ENCODE assay signal across 25 mouse cellular contexts in the genomic region with DNA sequence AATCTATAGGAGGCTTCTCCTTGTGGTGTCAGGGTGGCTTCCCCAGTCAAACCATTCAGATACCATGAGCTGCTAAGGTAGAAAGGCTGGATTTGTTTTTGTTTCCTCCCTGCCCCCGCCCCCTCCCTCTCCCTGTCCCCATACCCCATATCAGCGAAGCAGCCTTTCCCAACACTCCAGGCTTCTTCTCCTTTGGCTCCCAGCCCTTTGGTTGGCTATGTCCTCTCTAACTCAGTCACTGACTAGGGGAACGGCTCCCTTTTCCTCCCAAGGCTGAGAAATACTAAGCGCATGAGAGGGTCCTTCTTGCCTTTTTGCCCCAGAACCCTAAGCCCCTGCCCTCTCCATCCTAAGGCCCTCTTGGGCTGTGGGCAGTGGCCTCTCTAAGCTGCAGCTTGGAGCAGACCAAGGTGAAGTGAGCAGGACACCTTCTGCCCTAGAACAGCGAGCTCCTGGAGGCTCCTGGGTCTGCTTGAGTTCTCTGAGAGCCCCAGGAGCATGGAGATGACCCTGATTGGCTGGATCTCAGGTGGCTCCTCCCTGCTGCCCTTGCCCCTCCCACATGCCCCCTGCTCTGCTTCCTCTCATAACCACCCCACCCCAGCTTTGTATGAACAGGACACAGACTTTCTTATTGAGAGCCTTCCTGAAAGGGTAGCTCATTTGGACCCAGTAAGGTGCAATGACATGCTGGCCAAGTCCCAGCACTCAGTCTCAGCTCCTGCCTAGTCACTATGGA.
DNase-seq lines count a peak whose midpoint lies in the region; TF ChIP-seq lines count a peak whose summit lies in the region.
"Had no signal": no experiment of that assay in that cellular context is flagged by ENCODE, and none has a peak within 500 bp of the region (broad histone marks: within the 10 kb centered on the region; RNA-seq: fewer than 3 reads in every experiment).

No protein-coding gene starts in this region.

- 86% methylated on average over 5 of the region's 5 CpGs for WGBS in thymus, adult 2 months
- WGBS in embryonic facial prominence, embryonic 10.5 days: 75% methylated on average over 5 of the region's 5 CpGs

- no peaks in the 10 kb centered on the region for H3K36me3 ChIP-seq in thymus, adult 2 months (ENCODE audit: control insufficient read depth, insufficient read depth, low read length)
- H3K36me3 ChIP-seq in embryonic facial prominence, embryonic 10.5 days (replicated peaks): 0 out of 2 replicates have a peak, but pooled peaks cover 4% of the 10 kb centered on the region
- H3K36me3 ChIP-seq: embryonic facial prominence, embryonic 15.5 days; hindbrain, embryonic 12.5 days; lung, embryonic 15.5 days; midbrain, embryonic 12.5 days; neural tube, embryonic 13.5 days had no signal

- TF ChIP-seq POLR2A in thymus, adult 2 months (IDR thresholded peaks at IDR 0.05; ENCODE audit: control insufficient read depth, extremely low read depth, insufficient read depth, low read length, poor library complexity): no peak

- no peaks in the 10 kb centered on the region for H3K27me3 ChIP-seq in thymus, adult 2 months (ENCODE audit: control insufficient read depth, insufficient read depth, low read length)
- H3K27me3 ChIP-seq in embryonic facial prominence, embryonic 10.5 days (replicated peaks; ENCODE audit: low read depth, poor library complexity, severe bottlenecking): no peaks in the 10 kb centered on the region
- H3K27me3 ChIP-seq: embryonic facial prominence, embryonic 15.5 days; hindbrain, embryonic 12.5 days; lung, embryonic 15.5 days; neural tube, embryonic 13.5 days had no signal

- no peaks in the 10 kb centered on the region; the same call in 1 of the 2 replicates for H3K4me1 ChIP-seq in thymus, adult 2 months (replicated peaks; ENCODE audit: control insufficient read depth, insufficient read depth, low read length)
- H3K4me1 ChIP-seq in embryonic facial prominence, embryonic 10.5 days: peaks cover 41% of the 10 kb centered on the region
- H3K4me1 ChIP-seq: lung, embryonic 15.5 days had no signal

- no peak overlapping the region for H3K27ac ChIP-seq in thymus, adult 2 months (ENCODE audit: control insufficient read depth, insufficient read depth, low read length)
- H3K27ac ChIP-seq in embryonic facial prominence, embryonic 10.5 days (replicated peaks): 0 out of 2 replicates have a peak overlapping the region, but pooled peaks have one; percentile 1
- H3K27ac ChIP-seq: embryonic facial prominence, embryonic 15.5 days; hindbrain, embryonic 12.5 days; layer of hippocampus, adult 2 months; liver, embryonic 14.5 days; lung, embryonic 15.5 days; midbrain, embryonic 12.5 days; neural tube, embryonic 13.5 days had no signal

- H3K4me3 ChIP-seq in thymus, adult 2 months (ENCODE audit: control insufficient read depth, insufficient read depth, low read length): no peak overlapping the region
- H3K4me3 ChIP-seq in embryonic facial prominence, embryonic 10.5 days: no peak overlapping the region
- H3K4me3 ChIP-seq: embryonic facial prominence, embryonic 15.5 days; hindbrain, embryonic 12.5 days; layer of hippocampus, adult 2 months; lung, embryonic 15.5 days; midbrain, embryonic 12.5 days; neural tube, embryonic 13.5 days had no signal

- intact Hi-C loops in heart, postnatal 25 days (cut with DNase I): no loop called here

- TF ChIP-seq CTCF in thymus, adult 2 months (IDR thresholded peaks at IDR 0.05; ENCODE audit: borderline replicate concordance, control insufficient read depth, extremely low read depth, insufficient read depth, low read length, poor library complexity): no peak

- DNase-seq in heart, adult 18-20 months: peak; percentile 56
- no peak for DNase-seq in heart, postnatal 25 days (ENCODE audit: low spot score)
- peak; percentile 18 for DNase-seq in thymus, adult 2 months
- DNase-seq in thymus, postnatal 10 days (ENCODE audit: low spot score in 2 of 2): no peak
- no peak for DNase-seq in embryonic facial prominence, embryonic 10.5 days (ENCODE audit: low spot score)
- DNase-seq in thymus, postnatal 25 days: peak; percentile 16
- no peak for DNase-seq in adrenal gland, postnatal 14 days
- DNase-seq in spleen, adult 12 weeks (ENCODE audit: low spot score): no peak
- DNase-seq: adrenal gland, adult 8-10 months; B cell, adult 2 months; cerebellum, adult 11 months; cerebellum, postnatal 14 days; embryo, embryonic 11 days; kidney, adult 18-20 months; kidney, postnatal 14 days; layer of hippocampus, postnatal 36 days; lung, postnatal 4 days; right cerebral cortex, postnatal 14 days had no signal

- no peaks in the 10 kb centered on the region for H3K9me3 ChIP-seq in embryonic facial prominence, embryonic 10.5 days
- H3K9me3 ChIP-seq: embryonic facial prominence, embryonic 15.5 days; hindbrain, embryonic 12.5 days; lung, embryonic 15.5 days; midbrain, embryonic 12.5 days; neural tube, embryonic 13.5 days had no signal

Comparison
In these comparisons a context has a peak if more than half of its experiments do, and no peak if none do; other contexts are left out.
1. DNase-seq: peak in heart, adult 18-20 months (2 of 2), thymus, adult 2 months (single experiment) and thymus, postnatal 25 days (single experiment); none in heart, postnatal 25 days (single experiment), thymus, postnatal 10 days (0 of 2), embryonic facial prominence, embryonic 10.5 days (single experiment), adrenal gland, postnatal 14 days (single experiment) and spleen, adult 12 weeks (single experiment).